Mouse (Mus musculus) forebrain, embryonic 11.5 days (tissue): ENCODE data around the gene Iqsec1. TPM values are rescaled to one million over a fixed set of nuclear protein-coding genes. Genes with fewer than 3 reads are reported as not detected.

Source experiments
- ATAC-seq: fragments of 200-750 bp; cut with Nextera tagmentation; replicated peaks from 2 replicates; pipeline ENCODE4 v1.8.0; 2017; ENCODE audit warnings: moderate TSS enrichment; ENCODE audit not compliant: low FRiP score
- DNase-seq: peaks from one replicate; pipeline ENCODE4 v3.0.0-alpha.2; 2017; ENCODE audit warnings: low spot score
- H3K27ac ChIP-seq: fragments of 300-500 bp; sonication (generic); 2 replicates; pipeline ENCODE4 v1.5.1; 2014; ENCODE audit warnings: low read depth, low read length
- H3K27me3 ChIP-seq: fragments of 300-500 bp; sonication (generic); 2 replicates; pipeline ENCODE4 v1.6.1; 2014; ENCODE audit warnings: mild to moderate bottlenecking, low read length, mixed read lengths; ENCODE audit not compliant: control insufficient read depth, insufficient read depth
- H3K36me3 ChIP-seq: fragments of 300-500 bp; sonication (generic); 2 replicates; pipeline ENCODE4 v1.6.1; 2014; ENCODE audit warnings: mild to moderate bottlenecking, low read length, moderate library complexity, mixed read lengths; ENCODE audit not compliant: control insufficient read depth, insufficient read depth
- H3K4me1 ChIP-seq: fragments of 300-500 bp; sonication (generic); replicated peaks from 2 replicates; pipeline ENCODE4 v1.6.1; 2014; ENCODE audit warnings: low read length, mixed read lengths; ENCODE audit not compliant: control insufficient read depth, insufficient read depth
- H3K4me2 ChIP-seq: fragments of 300-500 bp; sonication (generic); 2 replicates; pipeline ENCODE4 v1.6.1; 2014; ENCODE audit warnings: low read depth, mild to moderate bottlenecking, low read length, moderate library complexity, mixed read lengths; ENCODE audit not compliant: severe bottlenecking
- H3K4me3 ChIP-seq: fragments of 300-500 bp; sonication (generic); 2 replicates; pipeline ENCODE4 v1.5.1; 2014; ENCODE audit warnings: low read depth, low read length
- H3K9ac ChIP-seq: fragments of 300-500 bp; sonication (generic); 2 replicates; pipeline ENCODE4 v1.6.1; 2014; ENCODE audit warnings: low read length
- H3K9me3 ChIP-seq: fragments of 300-500 bp; sonication (generic); 2 replicates; pipeline ENCODE4 v1.6.1; 2016; ENCODE audit warnings: low read length, mixed read lengths; ENCODE audit not compliant: control insufficient read depth
- WGBS: fragments of 180-500 bp; shearing (Covaris S2); extraction: QIAGEN DNeasy Blood & Tissue Kit; methylation state at CpG from one replicate; pipeline ENCODE4 v1.1.7; 2014; 5-methylcytosine and 5-hydroxymethylcytosine counted together
- polyA plus RNA-seq: library from polyadenylated mRNA; unstranded; fragments of >200 nt; fragmentation: Nextera tagmentation; extraction: Ambion mirVana; gene quantifications from 2 replicates; pipeline ENCODE4 v1.2.1, GENCODE M21; 2014

The Iqsec1 gene
- polyA plus RNA-seq, 1 experiment from 2014 or later, result 15.0 TPM

GRCm38 (mm10) chr6:90812584-90812983 lies 175.9 kb downstream of the Iqsec1 start:
- Histone ChIP-seq H3K4me3 (no peak overlapping the region), H3K4me1 (peaks cover 22% of the 10 kb centered on the region), H3K27me3 (no peaks in the 10 kb centered on the region), H3K27ac (no peak overlapping the region), H3K4me2 (no peak overlapping the region), H3K9ac (no peak overlapping the region), H3K36me3 (no peaks in the 10 kb centered on the region), H3K9me3 (no peaks in the 10 kb centered on the region)
- DNase-seq (no peak), ATAC-seq (no peak)
- 88% methylated on average over 8 of the region's 8 CpGs for WGBS

- Histone ChIP-seq H3K27ac (no peak overlapping the region), H3K9me3 (no peaks in the 10 kb centered on the region), H3K9ac (no peak overlapping the region), H3K4me2 (no peak overlapping the region), H3K4me3 (no peak overlapping the region), H3K27me3 (no peaks in the 10 kb centered on the region), H3K36me3 (no peaks in the 10 kb centered on the region), H3K4me1 (peaks cover 22% of the 10 kb centered on the region)
- WGBS, result 66% methylated on average over 3 of the region's 3 CpGs
- DNase-seq (no peak), ATAC-seq (no peak)
These were observed 176.4 kb downstream of the Iqsec1 start for GRCm38 (mm10) chr6:90812072-90812471.

GRCm38 (mm10) chr6:90810576-90810975 lies 177.9 kb downstream of the Iqsec1 start:
- peak; percentile 3; the same call in 1 of the 2 replicates for ATAC-seq

GRCm38 (mm10) chr6:90809960-90810362 lies 178.5 kb downstream of the Iqsec1 start:
- Histone ChIP-seq H3K9me3 (no peaks in the 10 kb centered on the region), H3K4me1 (peaks cover 22% of the 10 kb centered on the region), H3K27me3 (no peaks in the 10 kb centered on the region), H3K4me3 (peak overlapping the region; percentile 30), H3K9ac (peak overlapping the region; percentile 17), H3K4me2 (peak overlapping the region; percentile 59), H3K36me3 (no peaks in the 10 kb centered on the region), H3K27ac (no peak overlapping the region)
- ATAC-seq (peak; percentile 87), DNase-seq (peak; percentile 93)
- WGBS, result 2% methylated on average over 22 of the region's 22 CpGs

More at GRCm38 (mm10) chr6:90810576-90810975, 177.9 kb downstream of the Iqsec1 start:
- no peaks in the 10 kb centered on the region for H3K27me3 ChIP-seq
- no peak overlapping the region for H3K4me3 ChIP-seq
- peaks cover 22% of the 10 kb centered on the region for H3K4me1 ChIP-seq
- H3K9me3 ChIP-seq, result no peaks in the 10 kb centered on the region
- 46% methylated on average over 1 of the region's 1 CpGs for WGBS
- H3K4me2 ChIP-seq, result peak overlapping the region; percentile 59
- no peaks in the 10 kb centered on the region for H3K36me3 ChIP-seq
- H3K27ac ChIP-seq, result no peak overlapping the region
- H3K9ac ChIP-seq, result no peak overlapping the region
- no peak for DNase-seq

- WGBS, result 65% methylated on average over 11 of the region's 11 CpGs
- peaks cover 22% of the 10 kb centered on the region for H3K4me1 ChIP-seq
These were observed 179.2 kb downstream of the Iqsec1 start for GRCm38 (mm10) chr6:90809077-90809840.

GRCm38 (mm10) chr6:90808544-90808943 lies 179.9 kb downstream of the Iqsec1 start:
- H3K36me3 ChIP-seq, result no peaks in the 10 kb centered on the region
- no peaks in the 10 kb centered on the region for H3K27me3 ChIP-seq
- peaks cover 22% of the 10 kb centered on the region for H3K4me1 ChIP-seq
- H3K9me3 ChIP-seq, result no peaks in the 10 kb centered on the region
- H3K4me3 ChIP-seq, result no peak overlapping the region
- WGBS, result 5% methylated on average over 5 of the region's 5 CpGs
- H3K9ac ChIP-seq, result 0 out of 2 replicates have a peak overlapping the region, but pooled peaks have one; percentile 3
- H3K27ac ChIP-seq, result no peak overlapping the region
- no peak overlapping the region; the same call in 1 of the 2 replicates for H3K4me2 ChIP-seq
- DNase-seq (peak; percentile 70), ATAC-seq (peak; percentile 35; the same call in 1 of the 2 replicates)

More at GRCm38 (mm10) chr6:90809077-90809840, 179.2 kb downstream of the Iqsec1 start:
- H3K4me2 ChIP-seq, result peak overlapping the region; percentile 59
- no peaks in the 10 kb centered on the region for H3K27me3 ChIP-seq
- no peak overlapping the region for H3K27ac ChIP-seq
- H3K36me3 ChIP-seq, result no peaks in the 10 kb centered on the region
- H3K4me3 ChIP-seq, result peak overlapping the region; percentile 30; the same call in 1 of the 2 replicates
- H3K9me3 ChIP-seq, result no peaks in the 10 kb centered on the region
- no peak for ATAC-seq
- H3K9ac ChIP-seq, result peak overlapping the region; percentile 17
- DNase-seq, result no peak

GRCm38 (mm10) chr6:90808134-90808533 lies 180.4 kb downstream of the Iqsec1 start:
- H3K4me2 ChIP-seq, result no peak overlapping the region
- H3K4me1 ChIP-seq, result peaks cover 22% of the 10 kb centered on the region
- no peak for DNase-seq
- H3K9me3 ChIP-seq, result no peaks in the 10 kb centered on the region
- ATAC-seq, result no peak
- 0 out of 2 replicates have a peak overlapping the region, but pooled peaks have one; percentile 3 for H3K9ac ChIP-seq
- H3K36me3 ChIP-seq, result no peaks in the 10 kb centered on the region
- H3K4me3 ChIP-seq, result no peak overlapping the region
- 56% methylated on average over 3 of the region's 3 CpGs for WGBS
- no peaks in the 10 kb centered on the region for H3K27me3 ChIP-seq
- no peak overlapping the region for H3K27ac ChIP-seq

GRCm38 (mm10) chr6:90807581-90807980 lies 180.9 kb downstream of the Iqsec1 start:
- Histone ChIP-seq H3K9me3 (no peaks in the 10 kb centered on the region), H3K4me1 (peaks cover 22% of the 10 kb centered on the region), H3K36me3 (no peaks in the 10 kb centered on the region), H3K27me3 (no peaks in the 10 kb centered on the region), H3K4me2 (no peak overlapping the region), H3K27ac (no peak overlapping the region), H3K9ac (no peak overlapping the region), H3K4me3 (no peak overlapping the region)
- ATAC-seq (no peak), DNase-seq (no peak)
- 63% methylated on average over 2 of the region's 2 CpGs for WGBS
